Mouse (Mus musculus): Measurements from ENCODE around the gene Slx4. TPM values are rescaled to one million over a fixed set of nuclear protein-coding genes. Genes with fewer than 3 reads are reported as not detected.
"Not testable (repeated sequence)": the region's sequence is repeated elsewhere in the genome, so short reads cannot be mapped to it uniquely, and the experiment has no call there.

The Slx4 gene
- total RNA-seq, 1 experiment from 2014 or later, result 26.7 TPM

GRCm38 (mm10) chr16:4012882-4013570 lies 9.5 kb upstream of the Slx4 start:
- DNase-seq, result no peak

GRCm38 (mm10) chr16:3988410-3988809 lies 15.2 kb downstream of the Slx4 start:
- DNase-seq, result no peak

GRCm38 (mm10) chr16:3983146-3983700 lies 20.3 kb downstream of the Slx4 start:
- no peak for DNase-seq

- DNase-seq, result no peak
Measured at GRCm38 (mm10) chr16:3982173-3982572, 21.4 kb downstream of the Slx4 start.

GRCm38 (mm10) chr16:3976712-3977111 lies 26.9 kb downstream of the Slx4 start:
- no peak for DNase-seq

- no peak for DNase-seq
Measured at GRCm38 (mm10) chr16:3976251-3976671, 27.3 kb downstream of the Slx4 start, which contains the start of gene Nlrc3. Gene Nlrc3 (minus strand): TSS chr16:3976632.

GRCm38 (mm10) chr16:3975658-3976057 lies 27.9 kb downstream of the Slx4 start:
- DNase-seq, result no peak

GRCm38 (mm10) chr16:3974456-3974855 lies 29.1 kb downstream of the Slx4 start:
- DNase-seq, result not testable (repeated sequence)

- DNase-seq, result no peak
Measured at GRCm38 (mm10) chr16:3965534-3965933, 38.0 kb downstream of the Slx4 start.

- no peak for DNase-seq
Measured at GRCm38 (mm10) chr16:3964990-3965389, 38.6 kb downstream of the Slx4 start.

GRCm38 (mm10) chr16:3959261-3959660 lies 44.3 kb downstream of the Slx4 start:
- DNase-seq, result no peak

- DNase-seq, result peak; percentile 55
Measured at GRCm38 (mm10) chr16:3956369-3956768, 47.2 kb downstream of the Slx4 start.

GRCm38 (mm10) chr16:3951141-3951540 lies 52.4 kb downstream of the Slx4 start:
- DNase-seq, result no peak

- DNase-seq, result no peak
Measured at GRCm38 (mm10) chr16:3934701-3935100, 68.9 kb downstream of the Slx4 start.

GRCm38 (mm10) chr16:3934091-3934490 lies 69.5 kb downstream of the Slx4 start:
- DNase-seq, result no peak

GRCm38 (mm10) chr16:3933536-3933935 lies 70.0 kb downstream of the Slx4 start:
- DNase-seq, result no peak

GRCm38 (mm10) chr16:3929151-3929550 lies 74.4 kb downstream of the Slx4 start:
- DNase-seq, result no peak

Other genes starting within 250 kb of the Slx4 start
- not detected in 2 replicates for gene Olfr15, start 172.9 kb downstream of the Slx4 start, total RNA-seq (2021)
- gene Zfp174, start 156.5 kb downstream of the Slx4 start, total RNA-seq (2021), result 13.8 and 18.1 TPM in 2 replicates
- 103 and 104 TPM in 2 replicates for gene Naa60, start 131.4 kb downstream of the Slx4 start, total RNA-seq (2021)
- gene Zfp597, start 119.2 kb downstream of the Slx4 start, total RNA-seq (2021), result 24.4 TPM in 2 replicates
- 1.5 and 1.8 TPM in 2 replicates for gene Gm20695, start 119.1 kb downstream of the Slx4 start, total RNA-seq (2021)
- 2.7 and 4.4 TPM in 2 replicates for gene 1700037C18Rik, start 95.1 kb downstream of the Slx4 start, total RNA-seq (2021)
- 18.4 and 23.0 TPM in 2 replicates for gene Cluap1, start 95.0 kb downstream of the Slx4 start, total RNA-seq (2021)
- 3.7 and 4.3 TPM in 2 replicates for gene Nlrc3, start 27.1 kb downstream of the Slx4 start, total RNA-seq (2021)
- not detected in 2 replicates for gene Dnase1, start 33.2 kb upstream of the Slx4 start, total RNA-seq (2021)
- gene Trap1, start 74.1 kb upstream of the Slx4 start, total RNA-seq (2021), result 209 TPM in 2 replicates
- gene Crebbp, start 210.2 kb upstream of the Slx4 start, total RNA-seq (2021), result 66.2 and 71.0 TPM in 2 replicates

Data from adrenal gland, postnatal 25 days (tissue).